Mouse (Mus musculus) bone marrow macrophage, adult 2 months (primary cell): ENCODE data around the gene Aig1.

Source experiments
- CTCF ChIP-seq: IDR thresholded peaks from 2 replicates; pipeline ENCODE4 v1.5.1; 2012; ENCODE audit warnings: low read depth, mild to moderate bottlenecking, low read length, moderate library complexity
- POLR2A ChIP-seq: IDR thresholded peaks from 2 replicates; pipeline ENCODE4 v1.6.1; 2012; ENCODE audit warnings: mild to moderate bottlenecking, low read depth, low read length, borderline replicate concordance

- TF ChIP-seq POLR2A (no peak), CTCF (no peak)
Measured at GRCm38 (mm10) chr10:13813591-13813990, 55.2 kb downstream of the Aig1 start.
